Mouse (Mus musculus) embryonic facial prominence, embryonic 12.5 days (tissue): ENCODE measurements around the gene Adamts16. TPM values are rescaled to one million over a fixed set of nuclear protein-coding genes. Genes with fewer than 3 reads are reported as not detected.

Experiments used
- ATAC-seq: fragments of 200-750 bp; cut with Nextera tagmentation; 2 replicates; pipeline ENCODE4 v1.8.0; 2017; ENCODE audit not compliant: insufficient number of reproducible peaks, insufficient read depth, low FRiP score, low TSS enrichment
- H3K27ac ChIP-seq: fragments of 300-500 bp; sonication (generic); 2 replicates; pipeline ENCODE4 v1.5.1; 2016; ENCODE audit warnings: mild to moderate bottlenecking
- H3K27me3 ChIP-seq: fragments of 300-500 bp; sonication (generic); 2 replicates; pipeline ENCODE4 v1.6.1; 2016; ENCODE audit warnings: mild to moderate bottlenecking, moderate library complexity
- H3K36me3 ChIP-seq: fragments of 300-500 bp; sonication (generic); 2 replicates; pipeline ENCODE4 v1.6.1; 2016; ENCODE audit warnings: mild to moderate bottlenecking
- H3K4me1 ChIP-seq: fragments of 300-500 bp; sonication (generic); 2 replicates; pipeline ENCODE4 v1.6.1; 2016
- H3K4me2 ChIP-seq: fragments of 300-500 bp; sonication (generic); replicated peaks from 2 replicates; pipeline ENCODE4 v1.6.1; 2016; ENCODE audit warnings: mild to moderate bottlenecking, moderate library complexity
- H3K4me3 ChIP-seq: fragments of 300-500 bp; sonication (generic); 2 replicates; pipeline ENCODE4 v1.5.1; 2016; ENCODE audit warnings: mild to moderate bottlenecking
- H3K9ac ChIP-seq: fragments of 300-500 bp; sonication (generic); 2 replicates; pipeline ENCODE4 v1.6.1; 2016; ENCODE audit warnings: mild to moderate bottlenecking, moderate library complexity
- H3K9me3 ChIP-seq: fragments of 300-500 bp; sonication (generic); 2 replicates; pipeline ENCODE4 v1.6.1; 2016; ENCODE audit warnings: mild to moderate bottlenecking, moderate library complexity
- WGBS: fragments of 180-500 bp; shearing (Covaris S2); methylation state at CpG from one replicate; pipeline ENCODE4 v1.1.7; 2016; 5-methylcytosine and 5-hydroxymethylcytosine counted together
- polyA plus RNA-seq: library from polyadenylated mRNA; unstranded; fragments of >200 nt; fragmentation: Nextera tagmentation; extraction: Ambion mirVana; gene quantifications from 2 replicates; pipeline ENCODE4 v1.2.1, GENCODE M21; 2016

The Adamts16 gene
- polyA plus RNA-seq, 1 experiment from 2014 or later: 1.3 TPM

GRCm38 (mm10) chr13:70789022-70789421 lies 52.6 kb downstream of the Adamts16 start:
- H3K4me2 ChIP-seq: no peak overlapping the region
- H3K9ac ChIP-seq: no peak overlapping the region
- no peak for ATAC-seq
- H3K27me3 ChIP-seq: no peaks in the 10 kb centered on the region
- WGBS: 43% methylated on average over 1 of the region's 1 CpGs
- no peak overlapping the region for H3K4me3 ChIP-seq
- no peaks in the 10 kb centered on the region for H3K36me3 ChIP-seq
- H3K9me3 ChIP-seq: no peaks in the 10 kb centered on the region
- no peak overlapping the region for H3K27ac ChIP-seq
- peaks cover 2% of the 10 kb centered on the region for H3K4me1 ChIP-seq

GRCm38 (mm10) chr13:70785078-70785477 lies 56.5 kb downstream of the Adamts16 start:
- peaks cover 4% of the 10 kb centered on the region for H3K4me1 ChIP-seq
- no peak for ATAC-seq
- H3K9ac ChIP-seq: no peak overlapping the region
- H3K4me2 ChIP-seq: no peak overlapping the region
- H3K27me3 ChIP-seq: no peaks in the 10 kb centered on the region
- no peaks in the 10 kb centered on the region for H3K36me3 ChIP-seq
- 67% methylated on average over 2 of the region's 2 CpGs for WGBS
- no peaks in the 10 kb centered on the region for H3K9me3 ChIP-seq
- no peak overlapping the region for H3K27ac ChIP-seq
- H3K4me3 ChIP-seq: no peak overlapping the region

- no peaks in the 10 kb centered on the region for H3K27me3 ChIP-seq
- no peaks in the 10 kb centered on the region for H3K36me3 ChIP-seq
- no peak overlapping the region for H3K4me2 ChIP-seq
- H3K9me3 ChIP-seq: no peaks in the 10 kb centered on the region
- H3K4me1 ChIP-seq: peaks cover 10% of the 10 kb centered on the region
- no peak overlapping the region for H3K9ac ChIP-seq
- H3K4me3 ChIP-seq: no peak overlapping the region
- ATAC-seq: no peak
- H3K27ac ChIP-seq: no peak overlapping the region
- WGBS: 68% methylated on average over 5 of the region's 5 CpGs
Measured at GRCm38 (mm10) chr13:70784126-70784525, 57.5 kb downstream of the Adamts16 start.

GRCm38 (mm10) chr13:70779781-70780180 lies 61.8 kb downstream of the Adamts16 start:
- ATAC-seq: no peak
- Histone ChIP-seq H3K9ac (no peak overlapping the region), H3K4me2 (peak overlapping the region; percentile 21), H3K9me3 (no peaks in the 10 kb centered on the region), H3K36me3 (no peaks in the 10 kb centered on the region), H3K27ac (peak overlapping the region; percentile 20; the same call in 1 of the 2 replicates), H3K4me1 (peaks cover 10% of the 10 kb centered on the region), H3K4me3 (no peak overlapping the region), H3K27me3 (no peaks in the 10 kb centered on the region)
- WGBS: 21% methylated on average over 7 of the region's 7 CpGs

- H3K36me3 ChIP-seq: no peaks in the 10 kb centered on the region
- no peak overlapping the region; the same call in 1 of the 2 replicates for H3K27ac ChIP-seq
- H3K27me3 ChIP-seq: no peaks in the 10 kb centered on the region
- no peak overlapping the region for H3K4me2 ChIP-seq
- no peak overlapping the region for H3K4me3 ChIP-seq
- H3K9ac ChIP-seq: no peak overlapping the region
- H3K4me1 ChIP-seq: peaks cover 10% of the 10 kb centered on the region
- ATAC-seq: peak; percentile 74
- 21% methylated on average over 9 of the region's 9 CpGs for WGBS
- H3K9me3 ChIP-seq: no peaks in the 10 kb centered on the region
Measured at GRCm38 (mm10) chr13:70778872-70779554, 62.6 kb downstream of the Adamts16 start.

DNA sequence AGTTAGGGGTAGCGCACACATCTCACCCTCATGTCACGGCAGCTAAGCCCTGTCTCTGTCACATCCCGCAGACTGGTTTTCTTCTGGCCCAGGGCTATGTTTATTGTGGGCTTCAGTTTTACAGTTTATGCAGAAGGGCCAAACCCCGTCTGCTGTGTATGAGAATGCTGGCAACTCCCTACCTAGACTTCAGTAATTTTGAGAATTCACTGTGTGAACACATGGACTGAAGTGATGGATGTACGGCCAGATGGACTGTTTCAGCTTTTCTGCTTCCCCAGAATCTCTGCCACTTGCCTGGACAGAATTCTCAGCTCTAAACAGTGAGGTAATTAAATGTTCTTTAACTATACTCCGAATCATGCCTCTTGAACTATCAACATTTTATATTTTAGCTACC lies 70.5 kb downstream of the Adamts16 start:
- 86% methylated on average over 6 of the region's 6 CpGs for WGBS
- Histone ChIP-seq H3K9me3 (no peaks in the 10 kb centered on the region), H3K4me2 (no peak overlapping the region), H3K9ac (no peak overlapping the region), H3K4me1 (no peaks in the 10 kb centered on the region; the same call in 1 of the 2 replicates), H3K27ac (no peak overlapping the region), H3K36me3 (no peaks in the 10 kb centered on the region), H3K4me3 (no peak overlapping the region), H3K27me3 (no peaks in the 10 kb centered on the region)
- no peak for ATAC-seq

- Histone ChIP-seq H3K4me2 (no peak overlapping the region), H3K9ac (no peak overlapping the region), H3K27ac (no peak overlapping the region), H3K27me3 (no peaks in the 10 kb centered on the region), H3K9me3 (no peaks in the 10 kb centered on the region), H3K36me3 (no peaks in the 10 kb centered on the region), H3K4me1 (no peaks in the 10 kb centered on the region; the same call in 1 of the 2 replicates), H3K4me3 (no peak overlapping the region)
- ATAC-seq: no peak
- WGBS: 46% methylated on average over 2 of the region's 2 CpGs
Measured at GRCm38 (mm10) chr13:70769156-70769555, 72.5 kb downstream of the Adamts16 start.

DNA sequence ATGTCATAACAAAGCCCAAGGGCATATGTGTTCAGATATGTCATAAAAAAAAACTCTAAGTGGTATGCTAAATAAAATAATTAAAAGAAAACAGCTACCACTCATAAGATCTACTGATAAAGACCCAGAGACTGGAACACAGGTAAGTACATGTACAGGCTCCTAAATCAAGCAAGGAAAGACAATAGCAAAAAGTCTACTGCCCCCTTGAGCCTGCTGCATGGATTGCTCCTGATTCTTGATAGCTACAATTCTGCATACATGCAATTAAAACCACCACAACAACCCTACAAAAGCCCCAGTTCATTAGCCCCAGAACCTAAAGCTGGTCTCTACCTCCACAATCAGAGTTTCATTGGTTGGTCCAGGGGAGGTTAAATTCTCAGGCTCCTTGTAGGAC lies 74.1 kb downstream of the Adamts16 start:
- no peaks in the 10 kb centered on the region for H3K4me1 ChIP-seq
- H3K4me3 ChIP-seq: no peak overlapping the region
- no peak overlapping the region for H3K27ac ChIP-seq
- H3K36me3 ChIP-seq: no peaks in the 10 kb centered on the region
- H3K9me3 ChIP-seq: no peaks in the 10 kb centered on the region
- H3K4me2 ChIP-seq: no peak overlapping the region
- no peaks in the 10 kb centered on the region for H3K27me3 ChIP-seq
- ATAC-seq: no peak
- no peak overlapping the region for H3K9ac ChIP-seq

- Histone ChIP-seq H3K4me3 (no peak overlapping the region), H3K27ac (no peak overlapping the region), H3K4me2 (no peak overlapping the region), H3K36me3 (no peaks in the 10 kb centered on the region), H3K9me3 (no peaks in the 10 kb centered on the region), H3K9ac (no peak overlapping the region), H3K27me3 (no peaks in the 10 kb centered on the region), H3K4me1 (no peaks in the 10 kb centered on the region)
- WGBS: 85% methylated on average over 6 of the region's 6 CpGs
- no peak for ATAC-seq
Measured at GRCm38 (mm10) chr13:70764682-70765081, 76.9 kb downstream of the Adamts16 start.

- H3K9ac ChIP-seq: no peak overlapping the region
- H3K9me3 ChIP-seq: no peaks in the 10 kb centered on the region
- no peaks in the 10 kb centered on the region for H3K36me3 ChIP-seq
- no peak overlapping the region for H3K27ac ChIP-seq
- no peaks in the 10 kb centered on the region for H3K27me3 ChIP-seq
- 88% methylated on average over 2 of the region's 2 CpGs for WGBS
- H3K4me3 ChIP-seq: no peak overlapping the region
- no peak overlapping the region for H3K4me2 ChIP-seq
- ATAC-seq: no peak
- H3K4me1 ChIP-seq: no peaks in the 10 kb centered on the region
Measured at GRCm38 (mm10) chr13:70762586-70762985, 79.0 kb downstream of the Adamts16 start.

GRCm38 (mm10) chr13:70761312-70761711 lies 80.3 kb downstream of the Adamts16 start:
- WGBS: 57% methylated on average over 2 of the region's 2 CpGs
- no peak overlapping the region for H3K4me2 ChIP-seq
- H3K4me3 ChIP-seq: no peak overlapping the region
- no peaks in the 10 kb centered on the region for H3K36me3 ChIP-seq
- no peak for ATAC-seq
- H3K27me3 ChIP-seq: no peaks in the 10 kb centered on the region
- H3K27ac ChIP-seq: no peak overlapping the region
- no peaks in the 10 kb centered on the region for H3K9me3 ChIP-seq
- H3K9ac ChIP-seq: no peak overlapping the region
- H3K4me1 ChIP-seq: no peaks in the 10 kb centered on the region

DNA sequence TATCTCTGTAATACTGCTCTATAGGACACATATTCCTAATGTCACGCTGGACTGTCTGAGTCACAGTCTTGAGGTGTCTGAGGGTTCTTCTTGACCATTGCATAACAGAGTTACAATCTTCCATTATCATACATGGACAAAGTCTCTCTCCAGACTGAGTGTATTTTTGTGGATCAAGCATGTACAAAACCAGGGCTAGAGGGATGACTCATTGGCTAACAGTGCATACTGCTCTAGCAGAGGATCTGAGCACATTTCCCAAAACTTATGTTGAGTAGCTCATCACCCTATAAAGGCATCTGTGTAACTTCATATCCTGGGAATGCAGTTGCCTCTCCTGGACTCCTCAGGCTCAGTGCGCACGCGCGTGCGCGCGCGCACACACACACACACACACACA lies 81.4 kb downstream of the Adamts16 start:
- 98% methylated on average over 9 of the region's 9 CpGs for WGBS
- H3K27me3 ChIP-seq: no peaks in the 10 kb centered on the region
- H3K36me3 ChIP-seq: no peaks in the 10 kb centered on the region
- no peak overlapping the region for H3K4me2 ChIP-seq
- H3K4me3 ChIP-seq: no peak overlapping the region
- H3K9me3 ChIP-seq: no peaks in the 10 kb centered on the region
- no peak for ATAC-seq
- H3K9ac ChIP-seq: no peak overlapping the region
- no peaks in the 10 kb centered on the region for H3K4me1 ChIP-seq
- no peak overlapping the region for H3K27ac ChIP-seq
